Mouse (Mus musculus) liver, embryonic 13.5 days (tissue): ENCODE results near the gene Gm3149. TPM values are rescaled to one million over a fixed set of nuclear protein-coding genes. Genes with fewer than 3 reads are reported as not detected.
"Not testable (repeated sequence)": the region's sequence is repeated elsewhere in the genome, so short reads cannot be mapped to it uniquely, and the experiment has no call there.

Experiments
- ATAC-seq: fragments of 200-750 bp; cut with Nextera tagmentation; 2 replicates; pipeline ENCODE4 v1.8.0; 2017; ENCODE audit warnings: low read depth, mild to moderate bottlenecking, moderate number of reproducible peaks, moderate library complexity
- DNase-seq: peaks from one replicate; pipeline ENCODE4 v3.0.0; 2022
- H3K27ac ChIP-seq: fragments of 300-500 bp; sonication (generic); 2 replicates; pipeline ENCODE4 v1.5.1; 2015; ENCODE audit warnings: moderate library complexity, mild to moderate bottlenecking, inconsistent platforms
- H3K27me3 ChIP-seq: fragments of 300-500 bp; sonication (generic); 2 replicates; pipeline ENCODE4 v1.6.1; 2015; ENCODE audit warnings: mild to moderate bottlenecking, inconsistent platforms
- H3K36me3 ChIP-seq: fragments of 300-500 bp; sonication (generic); 2 replicates; pipeline ENCODE4 v1.6.1; 2015; ENCODE audit warnings: mild to moderate bottlenecking, inconsistent platforms
- H3K4me1 ChIP-seq: fragments of 300-500 bp; sonication (generic); replicated peaks from 2 replicates; pipeline ENCODE4 v1.6.1; 2015; ENCODE audit warnings: inconsistent platforms
- H3K4me2 ChIP-seq: fragments of 300-500 bp; sonication (generic); 2 replicates; pipeline ENCODE4 v1.6.1; 2015; ENCODE audit warnings: inconsistent platforms, mild to moderate bottlenecking, moderate library complexity
- H3K4me3 ChIP-seq: fragments of 300-500 bp; sonication (generic); replicated peaks from 2 replicates; pipeline ENCODE4 v1.5.1; 2015; ENCODE audit warnings: mild to moderate bottlenecking, inconsistent platforms
- H3K9ac ChIP-seq: fragments of 300-500 bp; sonication (generic); 2 replicates; pipeline ENCODE4 v1.6.1; 2015; ENCODE audit warnings: mild to moderate bottlenecking, inconsistent platforms
- H3K9me3 ChIP-seq: fragments of 300-500 bp; sonication (generic); replicated peaks from 2 replicates; pipeline ENCODE4 v1.6.1; 2016; ENCODE audit warnings: inconsistent platforms
- WGBS: fragments of 180-500 bp; shearing (Covaris S2); methylation state at CpG from one replicate; pipeline ENCODE4 v1.1.7; 2015; ENCODE audit not compliant: insufficient replicate concordance; 5-methylcytosine and 5-hydroxymethylcytosine counted together
- polyA plus RNA-seq: library from polyadenylated mRNA; unstranded; fragments of >200 nt; fragmentation: Nextera tagmentation; extraction: Ambion mirVana; gene quantifications from 2 replicates; pipeline ENCODE4 v1.2.1, GENCODE M21; 2015

Gene Gm3149
- not detected in 2 replicates for polyA plus RNA-seq

GRCm38 (mm10) chr14:4316983-4317382 lies at the start of gene Gm3149:
Gene Gm3149 (plus strand): TSS chr14:4317283.
- not testable (repeated sequence) for ATAC-seq, H3K4me2 ChIP-seq, DNase-seq, H3K27ac ChIP-seq, H3K27me3 ChIP-seq, H3K9ac ChIP-seq, H3K36me3 ChIP-seq, H3K4me3 ChIP-seq, H3K4me1 ChIP-seq, H3K9me3 ChIP-seq
- no CpG with 5 or more reads among the region's 1 CpGs for WGBS

GRCm38 (mm10) chr14:4269238-4269950 lies 47.7 kb upstream of the Gm3149 start:
- not testable (repeated sequence) for ATAC-seq, H3K36me3 ChIP-seq, DNase-seq, H3K9ac ChIP-seq, H3K9me3 ChIP-seq, H3K4me2 ChIP-seq, H3K4me3 ChIP-seq, H3K4me1 ChIP-seq, H3K27me3 ChIP-seq, H3K27ac ChIP-seq
- WGBS, result 54% methylated on average over 2 of the region's 2 CpGs

- H3K36me3 ChIP-seq, H3K9ac ChIP-seq, DNase-seq, H3K4me2 ChIP-seq, H3K4me3 ChIP-seq, H3K27ac ChIP-seq, H3K4me1 ChIP-seq, ATAC-seq, H3K27me3 ChIP-seq, H3K9me3 ChIP-seq: not testable (repeated sequence)
- 56% methylated on average over 3 of the region's 3 CpGs for WGBS
Measured at GRCm38 (mm10) chr14:4279828-4280227, 37.3 kb upstream of the Gm3149 start.

- H3K9ac ChIP-seq, ATAC-seq, H3K4me2 ChIP-seq, DNase-seq, H3K36me3 ChIP-seq, H3K4me1 ChIP-seq, H3K4me3 ChIP-seq, H3K9me3 ChIP-seq, H3K27me3 ChIP-seq, H3K27ac ChIP-seq: not testable (repeated sequence)
- WGBS, result 0% methylated on average over 24 of the region's 48 CpGs
Measured at GRCm38 (mm10) chr14:4334476-4335080, 17.5 kb downstream of the Gm3149 start, which contains the start of gene 2610042L04Rik. Gene 2610042L04Rik (plus strand): TSS chr14:4334763.

- DNase-seq, H3K27ac ChIP-seq, H3K9ac ChIP-seq, H3K4me1 ChIP-seq, H3K27me3 ChIP-seq, ATAC-seq, H3K4me2 ChIP-seq, H3K9me3 ChIP-seq, H3K36me3 ChIP-seq, H3K4me3 ChIP-seq: not testable (repeated sequence)
- 7% methylated on average over 7 of the region's 8 CpGs for WGBS
Measured at GRCm38 (mm10) chr14:4335506-4335905, 18.4 kb downstream of the Gm3149 start.

GRCm38 (mm10) chr14:4368991-4369390 lies 51.9 kb downstream of the Gm3149 start:
- H3K4me1 ChIP-seq, H3K4me2 ChIP-seq, H3K27me3 ChIP-seq, H3K9me3 ChIP-seq, H3K27ac ChIP-seq, H3K9ac ChIP-seq, H3K4me3 ChIP-seq, DNase-seq, ATAC-seq, H3K36me3 ChIP-seq: not testable (repeated sequence)
- 78% methylated on average over 3 of the region's 3 CpGs for WGBS

GRCm38 (mm10) chr14:4369691-4370090 lies 52.6 kb downstream of the Gm3149 start:
- DNase-seq, H3K4me3 ChIP-seq, H3K27ac ChIP-seq, H3K9me3 ChIP-seq, H3K27me3 ChIP-seq, H3K9ac ChIP-seq, ATAC-seq, H3K4me1 ChIP-seq, H3K4me2 ChIP-seq, H3K36me3 ChIP-seq: not testable (repeated sequence)
- 53% methylated on average over 3 of the region's 3 CpGs for WGBS

Other genes with a start within 250 kb of the Gm3149 start
- not detected in 2 replicates for gene Gm3115, start 233.2 kb upstream of the Gm3149 start, polyA plus RNA-seq
- gene Gm8108, start 206.8 kb upstream of the Gm3149 start, polyA plus RNA-seq, result not detected in 2 replicates
- not detected in 2 replicates for gene Gm3127, start 152.3 kb upstream of the Gm3149 start, polyA plus RNA-seq
- not detected in 2 replicates for gene Gm2974, start 134.7 kb upstream of the Gm3149 start, polyA plus RNA-seq
- not detected in 2 replicates for gene Gm3138, start 67.7 kb upstream of the Gm3149 start, polyA plus RNA-seq
- gene 2610042L04Rik, start 17.5 kb downstream of the Gm3149 start, polyA plus RNA-seq, result not detected in 2 replicates
- gene Gm3159, start 80.2 kb downstream of the Gm3149 start, polyA plus RNA-seq, result not detected in 2 replicates
- not detected in 2 replicates for gene Gm3164, start 98.2 kb downstream of the Gm3149 start, polyA plus RNA-seq
- not detected in 2 replicates for gene Gm3173, start 113.7 kb downstream of the Gm3149 start, polyA plus RNA-seq
- not detected in 2 replicates for gene Gm3182, start 164.5 kb downstream of the Gm3149 start, polyA plus RNA-seq
- gene Gm3047, start 238.1 kb downstream of the Gm3149 start, polyA plus RNA-seq, result not detected in 2 replicates